Mouse (Mus musculus) neural tube, embryonic 13.5 days (tissue): ENCODE results near the gene Fgf22. TPM values are rescaled to one million over a fixed set of nuclear protein-coding genes. Genes with fewer than 3 reads are reported as not detected.
A peak's percentile ranks its signal among the peaks of the same experiment; 100 is the strongest.

ENCODE experiments used
- ATAC-seq: fragments of 200-750 bp; cut with Nextera tagmentation; 2 replicates; pipeline ENCODE4 v1.8.0; 2017; ENCODE audit warnings: low read depth, mild to moderate bottlenecking, moderate TSS enrichment, moderate library complexity
- H3K27ac ChIP-seq: fragments of 300-500 bp; sonication (generic); replicated peaks from 2 replicates; pipeline ENCODE4 v1.5.1; 2015; ENCODE audit warnings: moderate library complexity, mild to moderate bottlenecking, inconsistent platforms
- H3K27me3 ChIP-seq: fragments of 300-500 bp; sonication (generic); 2 replicates; pipeline ENCODE4 v1.6.1; 2015; ENCODE audit warnings: mild to moderate bottlenecking, inconsistent platforms
- H3K36me3 ChIP-seq: fragments of 300-500 bp; sonication (generic); 2 replicates; pipeline ENCODE4 v1.6.1; 2015; ENCODE audit warnings: mild to moderate bottlenecking, inconsistent platforms
- H3K4me1 ChIP-seq: fragments of 300-500 bp; sonication (generic); replicated peaks from 2 replicates; pipeline ENCODE4 v1.6.1; 2015; ENCODE audit warnings: inconsistent platforms
- H3K4me2 ChIP-seq: fragments of 300-500 bp; sonication (generic); 2 replicates; pipeline ENCODE4 v1.6.1; 2015; ENCODE audit warnings: inconsistent platforms, mild to moderate bottlenecking, moderate library complexity
- H3K4me3 ChIP-seq: fragments of 300-500 bp; sonication (generic); 2 replicates; pipeline ENCODE4 v1.5.1; 2015; ENCODE audit warnings: mild to moderate bottlenecking, inconsistent platforms
- H3K9ac ChIP-seq: fragments of 300-500 bp; sonication (generic); 2 replicates; pipeline ENCODE4 v1.6.1; 2015; ENCODE audit warnings: moderate library complexity, mild to moderate bottlenecking, inconsistent platforms
- H3K9me3 ChIP-seq: fragments of 300-500 bp; sonication (generic); 2 replicates; pipeline ENCODE4 v1.6.1; 2016; ENCODE audit warnings: inconsistent platforms
- WGBS: fragments of 180-500 bp; shearing (Covaris S2); methylation state at CpG from one replicate; pipeline ENCODE4 v1.1.7; 2015; 5-methylcytosine and 5-hydroxymethylcytosine counted together
- polyA plus RNA-seq: library from polyadenylated mRNA; unstranded; fragments of >200 nt; fragmentation: Nextera tagmentation; extraction: Ambion mirVana; gene quantifications from 2 replicates; pipeline ENCODE4 v1.2.1, GENCODE M21; 2015

Gene Fgf22
- polyA plus RNA-seq, 1 experiment from 2014 or later = 1.7 TPM

- no peak overlapping the region for H3K4me3 ChIP-seq
- no peaks in the 10 kb centered on the region for H3K36me3 ChIP-seq
- WGBS = 32% methylated on average over 27 of the region's 27 CpGs
- no peaks in the 10 kb centered on the region for H3K9me3 ChIP-seq
- no peak overlapping the region for H3K4me2 ChIP-seq
- no peak for ATAC-seq
- H3K4me1 ChIP-seq = peaks cover 25% of the 10 kb centered on the region
- peaks cover 51% of the 10 kb centered on the region for H3K27me3 ChIP-seq
- H3K27ac ChIP-seq = no peak overlapping the region
- H3K9ac ChIP-seq = no peak overlapping the region
Measured at GRCm38 (mm10) chr10:79783920-79784800, 29.3 kb downstream of the Fgf22 start.

GRCm38 (mm10) chr10:79788386-79789158 is 33.7 kb downstream of the Fgf22 start:
- H3K9me3 ChIP-seq = no peaks in the 10 kb centered on the region
- peaks cover 18% of the 10 kb centered on the region for H3K27me3 ChIP-seq
- no peak overlapping the region for H3K27ac ChIP-seq
- peaks cover 5% of the 10 kb centered on the region; the same call in 1 of the 2 replicates for H3K4me1 ChIP-seq
- no peak overlapping the region for H3K9ac ChIP-seq
- ATAC-seq = no peak
- H3K4me2 ChIP-seq = no peak overlapping the region
- WGBS = 42% methylated on average over 7 of the region's 7 CpGs
- no peaks in the 10 kb centered on the region for H3K36me3 ChIP-seq
- H3K4me3 ChIP-seq = no peak overlapping the region

GRCm38 (mm10) chr10:79789581-79789980 is 34.7 kb downstream of the Fgf22 start:
- Histone ChIP-seq H3K27ac (no peak overlapping the region), H3K27me3 (peaks cover 10% of the 10 kb centered on the region; the same call in 1 of the 2 replicates), H3K9me3 (no peaks in the 10 kb centered on the region), H3K9ac (no peak overlapping the region), H3K4me3 (no peak overlapping the region), H3K4me2 (no peak overlapping the region), H3K36me3 (no peaks in the 10 kb centered on the region), H3K4me1 (peaks cover 4% of the 10 kb centered on the region)
- WGBS = 57% methylated on average over 2 of the region's 2 CpGs
- no peak for ATAC-seq

- H3K4me3 ChIP-seq = no peak within 1 kb of the TSS
- H3K36me3 ChIP-seq = no peaks in the 10 kb centered on the region
- H3K27ac ChIP-seq = no peak within 1 kb of the TSS
- 0 out of 2 replicates have a peak, but pooled peaks cover 4% of the 10 kb centered on the region for H3K27me3 ChIP-seq
- ATAC-seq = no peak
- H3K4me2 ChIP-seq = no peak within 1 kb of the TSS
- peaks cover 17% of the 10 kb centered on the region for H3K4me1 ChIP-seq
- H3K9ac ChIP-seq = no peak within 1 kb of the TSS
- 87% methylated on average over 4 of the region's 4 CpGs for WGBS
- H3K9me3 ChIP-seq = no peaks in the 10 kb centered on the region
Measured at GRCm38 (mm10) chr10:79790861-79791260, 36.0 kb downstream of the Fgf22 start, which contains the start of gene Prss57. Gene Prss57, minus strand, starts transcription at chr10:79790961.

- Histone ChIP-seq H3K4me2 (no peak overlapping the region), H3K9me3 (no peaks in the 10 kb centered on the region), H3K4me3 (no peak overlapping the region), H3K27ac (no peak overlapping the region; the same call in 1 of the 2 replicates), H3K27me3 (no peaks in the 10 kb centered on the region), H3K4me1 (peaks cover 34% of the 10 kb centered on the region), H3K9ac (no peak overlapping the region; the same call in 1 of the 2 replicates), H3K36me3 (no peaks in the 10 kb centered on the region)
- ATAC-seq = no peak
- WGBS = 79% methylated on average over 5 of the region's 5 CpGs
Measured at GRCm38 (mm10) chr10:79792339-79793040, 37.6 kb downstream of the Fgf22 start.

GRCm38 (mm10) chr10:79793051-79793737 is 38.3 kb downstream of the Fgf22 start, which contains the start of gene Palm:
Gene Palm, plus strand, starts transcription at chr10:79793572.
- Histone ChIP-seq H3K9me3 (no peaks in the 10 kb centered on the region), H3K36me3 (no peaks in the 10 kb centered on the region), H3K27me3 (no peaks in the 10 kb centered on the region), H3K4me1 (peaks cover 41% of the 10 kb centered on the region), H3K4me3 (peak within 1 kb of the TSS; percentile 97), H3K4me2 (peak within 1 kb of the TSS; percentile 87), H3K9ac (peak within 1 kb of the TSS; percentile 98), H3K27ac (peak within 1 kb of the TSS; percentile 93)
- peak; percentile 63 for ATAC-seq
- 6% methylated on average over 51 of the region's 51 CpGs for WGBS

- 1% methylated on average over 37 of the region's 38 CpGs for WGBS
- H3K9ac ChIP-seq = peak overlapping the region; percentile 98
- no peaks in the 10 kb centered on the region for H3K27me3 ChIP-seq
- H3K4me1 ChIP-seq = peaks cover 45% of the 10 kb centered on the region
- ATAC-seq = peak; percentile 60
- no peaks in the 10 kb centered on the region for H3K36me3 ChIP-seq
- H3K4me3 ChIP-seq = peak overlapping the region; percentile 97
- peak overlapping the region; percentile 93 for H3K27ac ChIP-seq
- H3K9me3 ChIP-seq = no peaks in the 10 kb centered on the region
- peak overlapping the region; percentile 87 for H3K4me2 ChIP-seq
Measured at GRCm38 (mm10) chr10:79793738-79794490, 39.0 kb downstream of the Fgf22 start.

- WGBS = 4% methylated on average over 10 of the region's 10 CpGs
- Histone ChIP-seq H3K9me3 (no peaks in the 10 kb centered on the region), H3K27ac (peak overlapping the region; percentile 93), H3K27me3 (no peaks in the 10 kb centered on the region), H3K4me3 (peak overlapping the region; percentile 97), H3K36me3 (no peaks in the 10 kb centered on the region), H3K4me1 (peaks cover 46% of the 10 kb centered on the region), H3K9ac (peak overlapping the region; percentile 98), H3K4me2 (peak overlapping the region; percentile 87)
- peak; percentile 28 for ATAC-seq
Measured at GRCm38 (mm10) chr10:79794491-79794931, 39.6 kb downstream of the Fgf22 start.

GRCm38 (mm10) chr10:79795905-79796304 is 41.0 kb downstream of the Fgf22 start:
- no peak for ATAC-seq
- Histone ChIP-seq H3K27ac (no peak overlapping the region), H3K36me3 (no peaks in the 10 kb centered on the region), H3K4me2 (0 out of 2 replicates have a peak overlapping the region, but pooled peaks have one; percentile 87), H3K27me3 (no peaks in the 10 kb centered on the region), H3K9me3 (no peaks in the 10 kb centered on the region), H3K4me1 (peaks cover 56% of the 10 kb centered on the region), H3K4me3 (no peak overlapping the region), H3K9ac (no peak overlapping the region)
- 93% methylated on average over 3 of the region's 3 CpGs for WGBS

GRCm38 (mm10) chr10:79797326-79797725 is 42.5 kb downstream of the Fgf22 start:
- Histone ChIP-seq H3K9ac (peak overlapping the region; percentile 66), H3K4me2 (peak overlapping the region; percentile 46), H3K36me3 (no peaks in the 10 kb centered on the region), H3K9me3 (no peaks in the 10 kb centered on the region), H3K27me3 (no peaks in the 10 kb centered on the region), H3K4me3 (peak overlapping the region; percentile 20), H3K4me1 (peaks cover 70% of the 10 kb centered on the region), H3K27ac (peak overlapping the region; percentile 72)
- 41% methylated on average over 15 of the region's 15 CpGs for WGBS
- no peak for ATAC-seq
